In genomic region chr15:98317177-98317724, GRCm38 (mm10) we compare ENCODE assay signal across 24 mouse cellular contexts. TPM values are rescaled to one million over a fixed set of nuclear protein-coding genes. Genes with fewer than 3 reads are reported as not detected.
"Had no signal": no experiment of that assay in that cellular context is flagged by ENCODE, and none has a peak within 500 bp of the region (broad histone marks: within the 10 kb centered on the region; RNA-seq: fewer than 3 reads in every experiment).

TSS of gene Olfr285 (minus strand) at chr15:98317353.

- H3K27ac ChIP-seq: macrophage; midbrain, embryonic 13.5 days; midbrain, embryonic 15.5 days; neural tube, embryonic 12.5 days; stomach, embryonic 15.5 days; stomach, postnatal 0 days had no signal

- H3K4me2 ChIP-seq: lung, embryonic 14.5 days; midbrain, embryonic 11.5 days; midbrain, embryonic 13.5 days; midbrain, embryonic 15.5 days; neural tube, embryonic 12.5 days; stomach, embryonic 15.5 days had no signal

- H3K9me3 ChIP-seq: midbrain, embryonic 13.5 days; midbrain, embryonic 15.5 days; neural tube, embryonic 12.5 days; stomach, embryonic 15.5 days had no signal

- H3K4me1 ChIP-seq: megakaryocyte, embryonic 14.5 days; midbrain, embryonic 13.5 days; midbrain, embryonic 15.5 days; neural tube, embryonic 12.5 days; stomach, embryonic 15.5 days had no signal

- H3K9ac ChIP-seq: lung, embryonic 14.5 days; midbrain, embryonic 13.5 days; midbrain, embryonic 15.5 days; neural tube, embryonic 12.5 days; stomach, embryonic 15.5 days had no signal

- ATAC-seq: midbrain, embryonic 13.5 days; midbrain, embryonic 15.5 days had no signal

- H3K4me3 ChIP-seq: megakaryocyte, embryonic 14.5 days; midbrain, embryonic 13.5 days; midbrain, embryonic 15.5 days; neural tube, embryonic 12.5 days; stomach, embryonic 15.5 days had no signal

- DNase-seq: lung, adult 18-20 months; lung, embryonic 14.5 days; lung, postnatal 10 days; right cerebral cortex, postnatal 14 days; thymus, adult 2 months; thymus, postnatal 25 days; thymus, postnatal 4 days had no signal

- H3K36me3 ChIP-seq: midbrain, embryonic 13.5 days; midbrain, embryonic 15.5 days; neural tube, embryonic 12.5 days; stomach, embryonic 15.5 days had no signal

- H3K27me3 ChIP-seq: megakaryocyte, embryonic 14.5 days; midbrain, embryonic 13.5 days; midbrain, embryonic 15.5 days; neural tube, embryonic 12.5 days; stomach, embryonic 15.5 days had no signal

RNA-seq across cellular contexts. Expression of gene Olfr285, which starts in this region (rescaled TPM):
- total RNA-seq: megakaryocyte progenitor cell, adult 5-6 weeks; midbrain, postnatal 0 days; monocyte, adult 5-6 weeks; neutrophil, adult 5-6 weeks had no signal
- polyA plus RNA-seq: lung, embryonic 14.5 days; lung, embryonic 16.5 days; macrophage; midbrain, embryonic 11.5 days; midbrain, embryonic 13.5 days; midbrain, embryonic 15.5 days; midbrain, postnatal 0 days; neural tube, embryonic 12.5 days; neural tube, embryonic 14.5 days; spleen, adult 2 months; stomach, embryonic 15.5 days; stomach, postnatal 0 days; testis, adult 2 months; thymus, adult 2 months; urinary bladder, adult 2 months had no signal
